Mouse (Mus musculus) bone marrow, adult 2 months (tissue): ENCODE measurements around the gene Gm28051. TPM values are rescaled to one million over a fixed set of nuclear protein-coding genes. Genes with fewer than 3 reads are reported as not detected.

Source experiments
- H3K27ac ChIP-seq: fragments of 200-500 bp; 2 replicates; pipeline ENCODE4 v1.5.1; 2012; ENCODE audit warnings: low read depth, mild to moderate bottlenecking, control low read depth, inconsistent platforms, low read length; ENCODE audit not compliant: control insufficient read depth, poor library complexity, insufficient read depth
- H3K4me1 ChIP-seq: fragments of 200-500 bp; 2 replicates; pipeline ENCODE4 v1.6.1; 2011; ENCODE audit warnings: low read length; ENCODE audit not compliant: control insufficient read depth, insufficient read depth
- H3K4me3 ChIP-seq: fragments of 200-500 bp; replicated peaks from 2 replicates; pipeline ENCODE3; 2011; ENCODE audit warnings: mild to moderate bottlenecking, low read depth, low read length, control low read depth; ENCODE audit not compliant: control insufficient read depth
- CTCF ChIP-seq: fragments of 200-500 bp; IDR thresholded peaks from 2 replicates; pipeline ENCODE4 v1.5.1; 2011; ENCODE audit warnings: low read length, control low read depth; ENCODE audit not compliant: control insufficient read depth, insufficient read depth
- POLR2A ChIP-seq: fragments of 200-500 bp; IDR thresholded peaks from 2 replicates; pipeline ENCODE4 v1.6.1; 2011; ENCODE audit warnings: low read depth, mild to moderate bottlenecking, control low read depth, low read length, borderline replicate concordance; ENCODE audit not compliant: control insufficient read depth
- WGBS: fragments of 180-500 bp; shearing (Covaris S2); methylation state at CpG from one replicate; pipeline ENCODE4 v1.1.7; 2018; 5-methylcytosine and 5-hydroxymethylcytosine counted together
- polyA plus RNA-seq: library from polyadenylated mRNA; stranded (reverse); fragments of >200 nt; gene quantifications from 2 replicates; pipeline ENCODE4 v1.2.4, GENCODE M21; 2011; ENCODE audit warnings: low replicate concordance; ENCODE audit not compliant: missing spikeins, insufficient read depth, insufficient read length

Gm28051 gene
- polyA plus RNA-seq, 1 experiment, result not detected

- WGBS, result 51% methylated on average over 18 of the region's 18 CpGs
- H3K4me3 ChIP-seq, result peak overlapping the region; percentile 7
- H3K4me1 ChIP-seq, result peaks cover 10% of the 10 kb centered on the region; the same call in 1 of the 2 replicates
- no peak for TF ChIP-seq CTCF
- H3K27ac ChIP-seq, result peak overlapping the region; percentile 22
Observed at GRCm38 (mm10) chr12:102695369-102696239, 62.0 kb downstream of the Gm28051 start.

GRCm38 (mm10) chr12:102691761-102692160 is 65.8 kb downstream of the Gm28051 start:
- Histone ChIP-seq H3K27ac (0 out of 2 replicates have a peak overlapping the region, but pooled peaks have one; percentile 19), H3K4me3 (no peak overlapping the region), H3K4me1 (peaks cover 12% of the 10 kb centered on the region)
- WGBS, result 81% methylated on average over 7 of the region's 7 CpGs
- TF ChIP-seq CTCF, result no peak
- no peak for TF ChIP-seq POLR2A

GRCm38 (mm10) chr12:102691180-102691579 is 66.4 kb downstream of the Gm28051 start:
- peak overlapping the region; percentile 62 for H3K27ac ChIP-seq
- TF ChIP-seq POLR2A (no peak), CTCF (no peak)
- peaks cover 12% of the 10 kb centered on the region for H3K4me1 ChIP-seq
- no peak overlapping the region for H3K4me3 ChIP-seq
- 67% methylated on average over 11 of the region's 11 CpGs for WGBS

DNA sequence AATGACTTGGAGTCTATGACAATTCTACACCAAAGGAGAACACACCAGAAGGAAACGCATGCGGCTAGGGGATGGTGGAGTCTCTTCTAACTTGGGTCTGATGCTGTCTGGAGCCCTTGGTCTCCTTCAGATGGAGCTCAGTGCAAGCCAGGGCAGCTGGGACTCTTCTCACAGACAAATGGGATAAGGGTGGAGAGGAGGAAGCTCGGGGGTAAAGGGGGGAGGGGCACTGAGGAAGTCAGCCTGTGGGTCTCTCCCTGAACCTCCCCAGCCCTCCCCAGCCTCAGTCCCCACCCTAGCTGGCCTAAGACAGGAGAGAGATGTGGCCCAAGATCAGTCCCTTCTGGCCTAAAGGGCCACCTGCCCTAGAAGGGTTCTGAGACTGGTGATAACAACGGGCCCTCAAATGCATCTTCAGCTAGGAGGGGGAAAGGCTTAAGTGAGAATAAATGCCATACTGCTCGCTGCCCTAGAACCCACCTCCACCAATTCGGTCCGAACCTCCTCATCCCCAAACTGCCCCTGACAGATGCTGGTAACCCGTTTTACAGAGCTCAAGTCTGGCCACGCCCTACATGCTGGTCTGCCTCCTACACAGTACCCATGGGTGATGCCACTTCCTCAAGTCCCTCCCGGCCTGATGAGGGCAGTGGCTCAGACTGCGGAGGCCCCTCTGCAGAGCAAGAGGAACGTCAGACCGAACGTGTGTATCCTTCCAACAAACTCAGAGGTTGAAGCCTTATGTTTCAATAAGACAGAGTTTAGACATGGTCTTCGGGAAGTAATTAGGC is 67.6 kb downstream of the Gm28051 start:
- Histone ChIP-seq H3K4me3 (no peak overlapping the region), H3K27ac (peak overlapping the region; percentile 20), H3K4me1 (peaks cover 10% of the 10 kb centered on the region)
- peak; percentile 53; the same call in 1 of the 2 replicates for TF ChIP-seq POLR2A
- TF ChIP-seq CTCF, result peak; percentile 20; the same call in 1 of the 2 replicates
- 22% methylated on average over 15 of the region's 15 CpGs for WGBS

- TF ChIP-seq CTCF, result no peak
- TF ChIP-seq POLR2A, result no peak
- 81% methylated on average over 5 of the region's 5 CpGs for WGBS
- H3K4me1 ChIP-seq, result peaks cover 2% of the 10 kb centered on the region
Observed at GRCm38 (mm10) chr12:102686321-102686720, 71.2 kb downstream of the Gm28051 start.

DNA sequence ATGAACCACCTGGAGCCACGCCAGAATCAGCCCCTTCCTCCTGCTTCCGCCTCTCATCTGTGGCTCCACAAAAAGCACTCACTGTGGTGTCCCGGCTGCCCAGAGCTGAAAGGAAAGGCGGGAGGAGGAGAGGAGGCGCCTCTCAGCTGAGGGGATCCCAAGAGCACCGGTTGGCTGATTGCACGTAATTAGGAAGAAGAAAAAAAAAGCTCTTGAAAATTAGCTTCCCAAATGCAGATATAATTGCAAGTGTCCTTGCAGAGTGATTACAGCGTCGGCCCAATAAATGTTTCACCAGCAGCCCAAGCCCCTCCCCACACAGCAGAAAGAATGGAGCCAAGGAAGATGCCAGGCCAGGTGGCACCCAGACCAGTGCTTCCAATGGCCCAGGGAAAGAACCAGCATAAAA is 72.0 kb downstream of the Gm28051 start:
- Histone ChIP-seq H3K27ac (no peak overlapping the region), H3K4me3 (no peak overlapping the region), H3K4me1 (peaks cover 2% of the 10 kb centered on the region)
- 56% methylated on average over 9 of the region's 9 CpGs for WGBS
- TF ChIP-seq POLR2A, result no peak
- TF ChIP-seq CTCF, result no peak

More at GRCm38 (mm10) chr12:102686321-102686720, 71.2 kb downstream of the Gm28051 start:
- Histone ChIP-seq H3K27ac (no peak overlapping the region), H3K4me3 (no peak overlapping the region)

DNA sequence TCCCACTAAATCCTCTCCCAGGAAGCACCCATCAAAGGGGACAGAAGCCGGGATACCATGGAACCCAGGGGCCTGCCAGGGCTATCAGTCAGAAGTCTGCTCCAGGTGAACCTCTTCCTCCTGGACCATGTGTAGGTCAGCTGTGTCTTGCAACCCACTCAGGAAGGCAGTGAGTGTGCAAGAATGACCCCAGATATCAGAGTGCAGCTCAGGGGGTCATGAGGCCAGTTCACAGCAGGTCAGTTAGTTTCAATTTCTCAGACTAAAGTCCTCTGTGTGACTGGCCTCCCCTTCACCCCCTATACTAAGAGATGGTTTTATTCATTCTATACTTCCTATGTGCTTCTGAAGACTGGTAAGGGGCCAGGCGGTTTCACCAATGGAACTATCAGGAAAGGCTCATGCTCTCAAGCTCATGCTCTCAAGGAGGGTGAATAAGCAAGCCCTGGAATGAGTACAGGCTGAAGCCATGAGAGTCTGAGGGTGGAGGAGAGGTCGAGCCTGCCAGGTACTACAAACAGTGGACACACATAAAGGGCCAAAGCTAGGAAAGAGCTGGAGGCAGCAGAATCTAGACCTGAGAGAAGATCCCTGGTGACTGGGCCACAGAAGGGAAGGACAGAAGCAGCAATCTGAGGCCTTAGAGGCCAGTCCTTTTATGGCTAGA is 72.7 kb downstream of the Gm28051 start:
- TF ChIP-seq CTCF, result no peak
- no peak for TF ChIP-seq POLR2A
- Histone ChIP-seq H3K4me3 (no peak overlapping the region), H3K27ac (no peak overlapping the region), H3K4me1 (peaks cover 2% of the 10 kb centered on the region)
- 70% methylated on average over 3 of the region's 3 CpGs for WGBS
